Mouse (Mus musculus): ENCODE measurements around the gene Dlg2. TPM values are rescaled to one million over a fixed set of nuclear protein-coding genes. Genes with fewer than 3 reads are reported as not detected.

Dlg2 gene
- polyA plus RNA-seq, 1 experiment: not detected

GRCm38 (mm10) chr7:91071751-91072707 is 595.6 kb downstream of the Dlg2 start:
- TF ChIP-seq CTCF (IDR thresholded peaks at IDR 0.05; ENCODE audit: low read depth, low read length) (no peak), POLR2A (IDR thresholded peaks at IDR 0.05; ENCODE audit: borderline replicate concordance, low read depth, low read length) (no peak)
- Histone ChIP-seq H3K4me1 (ENCODE audit: control insufficient read depth, insufficient read depth, low read length) (no peaks in the 10 kb centered on the region), H3K27ac (ENCODE audit: insufficient read depth, low read depth, low read length) (no peak overlapping the region), H3K4me3 (ENCODE audit: insufficient read depth, low read length) (no peak overlapping the region)

DNA sequence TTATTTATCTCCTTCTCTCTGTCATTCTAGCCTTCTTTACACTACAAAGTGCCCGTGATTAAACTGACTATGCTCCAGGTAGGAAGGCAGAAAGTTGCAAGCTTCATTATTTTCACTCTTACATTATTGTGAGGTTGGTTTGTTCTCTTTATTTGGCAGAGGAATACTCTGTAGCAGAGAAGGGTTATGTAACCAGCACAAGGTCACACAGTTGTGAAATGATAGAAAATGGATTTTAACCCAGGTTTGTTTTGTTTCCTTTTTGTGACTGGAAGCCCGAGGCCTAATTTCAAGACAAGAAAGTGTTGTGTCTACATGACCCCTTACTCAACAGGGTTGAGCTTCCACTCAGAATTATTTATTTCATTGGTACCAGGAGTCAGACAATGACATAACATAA is 609.6 kb downstream of the Dlg2 start:
- TF ChIP-seq POLR2A (IDR thresholded peaks at IDR 0.05; ENCODE audit: borderline replicate concordance, low read depth, low read length): no peak
- H3K4me1 ChIP-seq (ENCODE audit: control insufficient read depth, insufficient read depth, low read length): no peaks in the 10 kb centered on the region
- no peak overlapping the region for H3K4me3 ChIP-seq (ENCODE audit: insufficient read depth, low read length)
- no peak overlapping the region for H3K27ac ChIP-seq (ENCODE audit: insufficient read depth, low read depth, low read length)

DNA sequence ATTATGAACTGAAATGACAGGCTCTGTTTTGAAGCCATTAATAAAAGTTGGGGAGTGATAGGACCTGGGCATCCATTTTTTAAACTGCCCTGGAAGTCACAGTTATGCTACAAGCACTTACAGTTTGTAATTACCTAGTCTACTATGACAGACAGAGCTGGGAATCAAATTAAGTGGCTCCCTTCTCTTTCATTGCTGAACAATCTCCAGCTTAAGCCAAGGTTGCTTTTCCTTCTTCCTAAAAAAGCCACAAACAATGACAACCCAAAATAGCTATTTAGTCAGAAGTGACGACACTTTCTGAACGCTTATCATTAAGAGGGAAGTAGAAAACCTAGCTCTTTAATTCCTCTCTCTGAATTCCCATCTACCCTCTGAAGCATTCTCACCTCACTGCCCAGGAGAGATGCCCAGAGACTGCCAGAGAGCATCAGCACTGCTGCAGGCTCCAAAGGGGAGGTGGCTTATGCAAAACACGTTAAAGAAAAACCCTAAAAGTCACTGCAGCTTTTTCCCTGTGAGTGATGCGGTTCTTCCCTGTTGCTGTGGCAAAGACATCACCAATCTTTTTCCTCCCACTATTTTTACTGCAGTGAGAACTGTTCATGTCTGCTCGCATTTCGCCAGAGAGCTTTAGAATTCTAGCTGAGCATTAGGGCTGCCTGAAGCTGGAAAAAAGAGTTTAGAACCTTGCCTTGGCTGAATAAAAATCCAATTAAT is 612.9 kb downstream of the Dlg2 start:
- TF ChIP-seq POLR2A (IDR thresholded peaks at IDR 0.05; ENCODE audit: borderline replicate concordance, low read depth, low read length): no peak
- TF ChIP-seq CTCF (IDR thresholded peaks at IDR 0.05; ENCODE audit: low read depth, low read length): no peak
- Histone ChIP-seq H3K4me1 (ENCODE audit: control insufficient read depth, insufficient read depth, low read length) (no peaks in the 10 kb centered on the region), H3K27ac (ENCODE audit: insufficient read depth, low read depth, low read length) (no peak overlapping the region), H3K4me3 (ENCODE audit: insufficient read depth, low read length) (no peak overlapping the region)

GRCm38 (mm10) chr7:91090317-91090829 is 613.9 kb downstream of the Dlg2 start:
- Histone ChIP-seq H3K4me3 (ENCODE audit: insufficient read depth, low read length) (no peak overlapping the region), H3K27ac (ENCODE audit: insufficient read depth, low read depth, low read length) (no peak overlapping the region), H3K4me1 (ENCODE audit: control insufficient read depth, insufficient read depth, low read length) (no peaks in the 10 kb centered on the region)
- TF ChIP-seq CTCF (IDR thresholded peaks at IDR 0.05; ENCODE audit: low read depth, low read length): no peak
- TF ChIP-seq POLR2A (IDR thresholded peaks at IDR 0.05; ENCODE audit: borderline replicate concordance, low read depth, low read length): no peak

GRCm38 (mm10) chr7:91090830-91091683 is 614.6 kb downstream of the Dlg2 start:
- TF ChIP-seq POLR2A (IDR thresholded peaks at IDR 0.05; ENCODE audit: borderline replicate concordance, low read depth, low read length) (no peak), CTCF (IDR thresholded peaks at IDR 0.05; ENCODE audit: low read depth, low read length) (no peak)
- Histone ChIP-seq H3K4me3 (ENCODE audit: insufficient read depth, low read length) (no peak overlapping the region), H3K4me1 (ENCODE audit: control insufficient read depth, insufficient read depth, low read length) (no peaks in the 10 kb centered on the region), H3K27ac (ENCODE audit: insufficient read depth, low read depth, low read length) (no peak overlapping the region)

DNA sequence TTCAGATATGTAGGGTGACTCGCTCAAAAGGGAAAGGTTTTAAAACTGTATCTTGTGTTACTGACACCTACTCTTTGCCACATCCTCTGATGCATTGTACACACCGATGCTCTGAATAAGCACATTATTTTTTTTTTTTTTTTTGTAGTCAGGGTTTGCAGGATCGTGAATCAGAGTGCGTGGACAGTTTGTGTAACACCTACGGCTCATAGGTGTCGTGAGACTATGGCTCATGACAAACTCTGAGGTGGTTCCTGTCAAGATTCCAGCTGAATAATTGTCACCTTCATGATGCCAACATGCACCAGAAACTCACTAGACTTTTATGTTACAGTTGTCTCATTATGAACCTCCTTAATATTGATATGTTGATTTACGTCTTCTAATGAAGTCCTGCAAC is 620.0 kb downstream of the Dlg2 start:
- Histone ChIP-seq H3K27ac (ENCODE audit: insufficient read depth, low read depth, low read length) (no peak overlapping the region), H3K4me1 (ENCODE audit: control insufficient read depth, insufficient read depth, low read length) (no peaks in the 10 kb centered on the region), H3K4me3 (ENCODE audit: insufficient read depth, low read length) (no peak overlapping the region)
- TF ChIP-seq CTCF (IDR thresholded peaks at IDR 0.05; ENCODE audit: low read depth, low read length): no peak
- TF ChIP-seq POLR2A (IDR thresholded peaks at IDR 0.05; ENCODE audit: borderline replicate concordance, low read depth, low read length): no peak

DNA sequence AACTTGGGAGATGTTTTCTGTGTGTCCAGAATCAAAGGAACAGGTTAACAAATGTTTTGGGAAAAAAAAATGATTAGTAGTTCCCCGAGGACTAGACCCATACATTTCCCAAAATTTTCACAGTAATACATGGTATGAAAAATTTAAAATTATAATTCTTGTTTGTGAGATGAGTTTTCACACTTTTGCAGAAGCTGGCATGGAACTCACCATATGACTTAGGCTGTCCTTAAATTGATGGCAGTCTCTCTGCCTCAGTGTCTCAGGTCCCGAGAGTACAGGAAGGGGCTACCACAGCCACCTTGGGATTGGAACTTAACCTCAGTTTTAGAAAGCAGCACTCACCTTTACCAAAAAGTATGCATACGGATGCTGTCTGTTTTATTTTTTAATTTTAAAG is 622.0 kb downstream of the Dlg2 start:
- H3K4me1 ChIP-seq (ENCODE audit: control insufficient read depth, insufficient read depth, low read length): no peaks in the 10 kb centered on the region
- TF ChIP-seq POLR2A (IDR thresholded peaks at IDR 0.05; ENCODE audit: borderline replicate concordance, low read depth, low read length) (no peak), CTCF (IDR thresholded peaks at IDR 0.05; ENCODE audit: low read depth, low read length) (no peak)
- no peak overlapping the region for H3K4me3 ChIP-seq (ENCODE audit: insufficient read depth, low read length)
- no peak overlapping the region for H3K27ac ChIP-seq (ENCODE audit: insufficient read depth, low read depth, low read length)

DNA sequence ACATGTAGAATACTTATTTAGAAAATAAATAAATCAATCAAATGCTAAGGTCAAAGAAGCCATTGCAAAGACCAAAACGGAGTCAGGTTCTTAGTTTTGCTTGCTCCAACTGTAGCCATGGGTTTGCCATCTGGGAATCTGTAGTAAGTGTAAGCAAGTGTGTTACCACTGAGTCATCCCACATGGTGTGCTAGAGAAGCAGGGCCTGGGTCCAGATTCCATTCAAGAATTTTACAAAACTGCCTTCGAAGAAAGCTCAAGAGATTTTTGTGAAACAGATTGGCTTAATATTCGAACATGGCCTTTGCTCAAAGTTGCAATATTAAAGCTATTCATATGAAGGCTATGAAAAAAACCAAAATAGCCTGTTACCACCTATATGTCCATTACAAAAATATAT is 633.1 kb downstream of the Dlg2 start:
- no peak overlapping the region for H3K27ac ChIP-seq (ENCODE audit: insufficient read depth, low read depth, low read length)
- H3K4me3 ChIP-seq (ENCODE audit: insufficient read depth, low read length): no peak overlapping the region
- H3K4me1 ChIP-seq (ENCODE audit: control insufficient read depth, insufficient read depth, low read length): no peaks in the 10 kb centered on the region
- TF ChIP-seq POLR2A (IDR thresholded peaks at IDR 0.05; ENCODE audit: borderline replicate concordance, low read depth, low read length) (no peak), CTCF (IDR thresholded peaks at IDR 0.05; ENCODE audit: low read depth, low read length) (no peak)

GRCm38 (mm10) chr7:91132128-91132527 is 655.7 kb downstream of the Dlg2 start:
- Histone ChIP-seq H3K27ac (ENCODE audit: insufficient read depth, low read depth, low read length) (no peak overlapping the region), H3K4me1 (ENCODE audit: control insufficient read depth, insufficient read depth, low read length) (no peaks in the 10 kb centered on the region), H3K4me3 (ENCODE audit: insufficient read depth, low read length) (no peak overlapping the region)
- TF ChIP-seq CTCF (IDR thresholded peaks at IDR 0.05; ENCODE audit: low read depth, low read length) (no peak), POLR2A (IDR thresholded peaks at IDR 0.05; ENCODE audit: borderline replicate concordance, low read depth, low read length) (no peak)

Data from bone marrow macrophage, adult 2 months (primary cell).